Mouse (Mus musculus): Measurements from ENCODE around the gene Fam98c.
"Not testable (repeated sequence)": the region's sequence is repeated elsewhere in the genome, so short reads cannot be mapped to it uniquely, and the experiment has no call there.

Gene Fam98c

GRCm38 (mm10) chr7:29155196-29155837 is 717 bp downstream of the Fam98c start:
- peak; percentile 84 for DNase-seq

- DNase-seq = no peak
Observed at GRCm38 (mm10) chr7:29154018-29154720, 1.9 kb downstream of the Fam98c start.

GRCm38 (mm10) chr7:29151486-29151885 is 4.5 kb downstream of the Fam98c start:
- DNase-seq = no peak

GRCm38 (mm10) chr7:29148771-29149170 is 7.3 kb downstream of the Fam98c start:
- no peak for DNase-seq

GRCm38 (mm10) chr7:29146625-29147367 is 9.2 kb downstream of the Fam98c start:
- DNase-seq = no peak

GRCm38 (mm10) chr7:29144006-29144405 is 12.0 kb downstream of the Fam98c start:
- DNase-seq = no peak

- peak; percentile 62 for DNase-seq
Observed at GRCm38 (mm10) chr7:29141416-29141815, 14.6 kb downstream of the Fam98c start.

- DNase-seq = not testable (repeated sequence)
Observed at GRCm38 (mm10) chr7:29139237-29139636, 16.8 kb downstream of the Fam98c start.

- no peak for DNase-seq
Observed at GRCm38 (mm10) chr7:29137429-29137828, 18.6 kb downstream of the Fam98c start.

GRCm38 (mm10) chr7:29134693-29135386 is 21.2 kb downstream of the Fam98c start, which contains the start of gene Rasgrp4:
Rasgrp4 (plus strand) TSS chr7:29134851.
- peak; percentile 91 for DNase-seq

- DNase-seq = peak; percentile 35
Observed at GRCm38 (mm10) chr7:29134230-29134629, 21.8 kb downstream of the Fam98c start.

- DNase-seq = peak; percentile 45
Observed at GRCm38 (mm10) chr7:29128725-29129124, 27.3 kb downstream of the Fam98c start.

GRCm38 (mm10) chr7:29126173-29126915 is 29.7 kb downstream of the Fam98c start:
- DNase-seq = peak; percentile 88

GRCm38 (mm10) chr7:29124970-29125369 is 31.1 kb downstream of the Fam98c start, which contains the start of gene Ryr1:
Ryr1 (minus strand) TSS chr7:29125179.
- DNase-seq = peak; percentile 69

GRCm38 (mm10) chr7:29123531-29124358 is 32.3 kb downstream of the Fam98c start:
- DNase-seq = no peak

GRCm38 (mm10) chr7:29122821-29123220 is 33.2 kb downstream of the Fam98c start:
- no peak for DNase-seq

GRCm38 (mm10) chr7:29119526-29119925 is 36.5 kb downstream of the Fam98c start:
- no peak for DNase-seq

- DNase-seq = no peak
Observed at GRCm38 (mm10) chr7:29118142-29118851, 37.7 kb downstream of the Fam98c start.

- DNase-seq = peak; percentile 46
Observed at GRCm38 (mm10) chr7:29108992-29109955, 46.8 kb downstream of the Fam98c start.
